Mouse (Mus musculus): ENCODE measurements around the gene Rap1gap2.
A peak's percentile ranks its signal among the peaks of the same experiment; 100 is the strongest.
"Not testable (repeated sequence)": the region's sequence is repeated elsewhere in the genome, so short reads cannot be mapped to it uniquely, and the experiment has no call there.

The Rap1gap2 gene

DNA sequence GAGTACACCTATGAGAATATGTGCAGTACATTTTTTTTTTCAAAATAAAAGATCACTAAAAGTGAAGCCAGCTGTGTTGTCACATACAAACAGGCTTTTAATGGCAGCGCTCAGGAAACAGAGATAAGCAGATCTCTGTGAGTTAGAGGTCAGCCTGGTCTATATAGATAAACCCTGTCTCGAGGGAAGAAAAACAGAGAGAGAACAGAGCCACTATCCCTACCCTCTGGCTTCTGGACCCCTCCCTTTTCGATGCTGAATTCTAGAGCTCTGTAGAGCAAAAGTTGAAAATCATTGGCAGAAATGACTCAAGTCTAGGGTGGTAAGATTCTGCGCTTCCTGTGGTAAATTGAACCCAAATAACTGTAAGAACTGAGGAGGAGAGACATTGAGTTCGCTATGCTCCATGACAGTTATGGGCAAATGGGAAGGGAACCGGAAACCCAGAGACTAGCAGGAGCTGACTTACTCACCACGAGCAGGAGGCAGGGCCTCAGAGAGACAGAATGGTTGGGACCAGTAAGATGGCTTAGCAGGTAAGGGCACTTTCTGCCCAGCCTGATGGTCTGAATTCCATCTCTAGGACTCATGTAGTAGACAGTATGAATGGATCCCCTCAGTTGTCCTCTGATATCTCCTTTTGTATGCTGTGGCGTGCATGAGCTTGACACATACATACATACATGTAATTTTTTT, 11.4 kb upstream of the Rap1gap2 start:
- no peak for DNase-seq (ENCODE audit: low spot score)

DNA sequence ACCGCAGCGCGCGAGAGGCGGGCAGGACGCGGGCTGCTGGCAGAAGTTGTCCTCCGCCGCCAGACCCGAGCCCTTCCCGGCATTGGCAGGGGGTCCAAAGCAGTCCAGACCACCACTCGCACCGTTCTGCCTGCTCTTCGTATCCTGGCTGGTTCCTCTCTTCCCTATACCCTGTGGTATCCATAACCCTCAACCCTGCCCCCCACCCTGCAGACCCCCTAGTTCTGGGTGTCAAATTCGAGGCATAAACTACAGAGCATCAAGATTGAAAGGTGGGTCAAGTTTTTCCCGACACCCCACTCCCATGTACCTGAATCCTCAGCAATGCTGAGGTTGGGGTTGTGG, 9.2 kb upstream of the Rap1gap2 start:
- DNase-seq (ENCODE audit: low spot score): no peak

DNA sequence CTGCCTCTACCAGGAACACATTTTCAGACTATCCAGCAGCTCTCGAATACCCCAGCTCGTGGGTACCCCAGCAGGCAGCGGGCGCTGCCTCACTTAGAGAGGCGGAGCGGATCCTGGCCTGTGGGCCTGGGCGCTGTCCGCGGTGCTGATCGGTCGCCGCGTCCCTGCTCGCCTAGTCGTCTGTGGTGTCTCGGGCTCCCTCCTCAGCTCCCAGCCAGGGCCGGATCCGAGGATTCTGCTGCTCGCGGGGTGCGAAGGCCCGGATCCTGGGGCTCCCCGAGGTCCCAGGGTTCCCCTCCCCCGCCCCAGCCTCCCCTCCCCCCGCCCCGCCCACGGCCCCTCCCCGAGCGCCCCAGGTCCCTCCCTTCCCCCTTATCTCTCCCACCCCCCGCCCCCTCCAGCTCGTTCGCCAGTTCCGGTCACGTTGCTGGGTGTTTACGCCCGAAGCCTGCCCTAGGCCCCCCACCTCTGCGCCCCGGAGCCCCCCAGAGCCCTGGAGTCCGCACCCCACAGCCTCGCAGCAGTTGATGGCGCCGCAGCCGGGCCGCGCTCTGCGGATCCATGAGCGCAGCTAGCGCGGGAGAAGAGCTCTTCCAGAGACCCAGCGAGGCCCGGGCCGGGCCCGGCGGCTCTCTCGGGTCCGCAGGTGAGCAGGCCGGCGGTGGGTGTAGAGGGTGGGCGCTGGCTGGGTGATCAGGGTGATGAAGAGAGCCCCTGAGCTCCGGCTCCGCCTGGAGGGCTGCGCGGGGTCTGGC, 8.7 kb upstream of the Rap1gap2 start, which contains the start of gene Ccdc92b:
TSS of gene Ccdc92b (plus strand) at position 405 of the 755 bp plus-strand sequence.
- peak; percentile 72 for DNase-seq (ENCODE audit: low spot score)

DNA sequence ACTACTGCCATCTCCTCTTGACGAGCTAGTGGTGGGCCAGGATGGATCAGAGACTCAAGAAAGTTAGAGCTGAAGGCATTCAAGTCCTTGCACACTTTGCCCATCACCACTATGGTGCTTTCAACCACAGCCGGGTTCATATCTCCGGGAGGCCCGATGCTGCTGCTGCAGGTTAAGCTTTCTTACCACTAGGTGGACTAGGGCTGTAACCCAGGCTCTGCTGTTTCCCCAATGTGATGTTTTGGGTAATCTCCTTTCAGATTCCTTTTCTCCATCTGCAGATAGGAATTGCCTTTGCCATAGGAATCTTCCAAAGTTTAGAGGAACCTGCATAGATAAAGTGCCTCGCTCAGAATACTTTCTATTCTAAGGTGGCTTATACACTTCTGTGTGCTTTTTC, 4.9 kb upstream of the Rap1gap2 start:
- no peak for DNase-seq (ENCODE audit: low spot score)

DNA sequence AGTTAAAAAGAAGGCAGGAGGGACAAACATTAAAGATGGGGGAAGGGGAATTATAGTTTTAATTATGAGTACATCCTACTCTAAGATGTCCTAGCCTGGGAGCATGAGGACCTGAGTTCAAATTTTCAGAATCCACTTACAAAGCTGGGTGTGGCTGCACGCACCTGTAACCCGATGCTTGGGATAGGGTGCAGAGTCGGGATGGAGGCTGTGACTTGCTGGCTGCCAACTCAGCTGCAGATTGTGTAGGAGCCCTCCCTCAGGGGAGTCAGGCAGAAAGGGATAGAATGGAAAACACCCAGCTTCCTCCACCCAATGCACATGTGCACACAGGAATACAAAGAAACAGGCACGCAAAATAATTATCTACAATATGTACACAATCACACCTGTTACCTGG, 2.7 kb upstream of the Rap1gap2 start:
- DNase-seq (ENCODE audit: low spot score): no peak

DNA sequence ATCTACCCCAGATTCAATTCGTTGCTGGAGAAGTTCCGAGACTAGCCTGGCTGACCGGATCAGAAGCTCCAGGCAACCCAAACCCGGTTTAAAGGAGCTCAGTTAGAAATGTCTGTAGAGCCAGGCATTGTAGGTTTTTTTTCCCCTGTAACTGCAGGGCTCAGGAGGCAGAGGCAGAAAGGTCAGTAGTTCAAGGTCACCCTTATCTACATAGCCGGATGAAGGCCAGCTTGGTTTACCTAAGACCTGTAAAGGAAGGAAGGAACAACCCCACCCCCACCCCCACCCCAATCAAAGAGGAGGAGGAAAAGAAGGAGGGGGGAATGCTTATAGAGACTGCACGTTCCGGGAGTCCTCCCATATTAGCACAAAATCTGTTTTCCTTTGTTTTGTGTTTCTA, 722 bp upstream of the Rap1gap2 start:
- DNase-seq (ENCODE audit: low spot score): no peak

DNA sequence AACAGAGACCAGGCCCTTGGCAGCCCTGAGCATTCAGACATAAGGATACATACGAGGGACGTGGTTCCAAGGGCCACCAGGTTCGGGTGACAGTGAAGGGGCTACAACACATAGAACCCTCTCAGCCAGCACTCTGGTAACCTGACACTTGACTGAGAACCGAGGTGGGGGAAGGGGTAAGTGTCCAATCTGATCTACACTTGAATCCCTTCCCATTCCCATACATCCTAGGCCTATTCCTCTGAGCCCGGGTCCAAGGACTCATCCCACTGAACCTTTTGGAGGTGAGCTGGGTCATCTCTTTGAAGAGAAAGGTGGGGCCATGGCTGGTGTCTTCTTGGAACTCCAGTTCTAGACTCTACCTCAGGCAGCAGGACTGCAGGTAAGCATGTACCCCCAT, 647 bp downstream of the Rap1gap2 start:
- no peak for DNase-seq (ENCODE audit: low spot score)

- no peak for DNase-seq (ENCODE audit: low spot score)
These were observed 8.4 kb downstream of the Rap1gap2 start for GRCm38 (mm10) chr11:74602286-74602685.

DNA sequence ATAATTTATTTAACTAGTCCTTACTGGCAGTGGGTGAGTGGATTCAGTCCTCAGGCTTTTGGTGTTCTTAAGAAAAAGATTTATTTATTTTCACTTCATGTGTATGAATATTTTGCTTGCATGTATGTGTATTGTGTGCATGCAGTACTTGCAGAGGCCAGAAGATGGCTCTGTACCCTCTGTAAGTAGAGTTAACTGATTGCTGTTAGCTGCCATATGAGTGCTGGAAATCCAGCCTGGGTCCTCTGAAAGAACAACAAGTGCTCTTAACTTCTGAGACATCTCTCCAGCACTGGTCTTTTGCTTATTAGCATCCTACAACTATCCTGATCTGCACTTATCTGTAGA, 12.8 kb downstream of the Rap1gap2 start:
- DNase-seq (ENCODE audit: low spot score): no peak

DNA sequence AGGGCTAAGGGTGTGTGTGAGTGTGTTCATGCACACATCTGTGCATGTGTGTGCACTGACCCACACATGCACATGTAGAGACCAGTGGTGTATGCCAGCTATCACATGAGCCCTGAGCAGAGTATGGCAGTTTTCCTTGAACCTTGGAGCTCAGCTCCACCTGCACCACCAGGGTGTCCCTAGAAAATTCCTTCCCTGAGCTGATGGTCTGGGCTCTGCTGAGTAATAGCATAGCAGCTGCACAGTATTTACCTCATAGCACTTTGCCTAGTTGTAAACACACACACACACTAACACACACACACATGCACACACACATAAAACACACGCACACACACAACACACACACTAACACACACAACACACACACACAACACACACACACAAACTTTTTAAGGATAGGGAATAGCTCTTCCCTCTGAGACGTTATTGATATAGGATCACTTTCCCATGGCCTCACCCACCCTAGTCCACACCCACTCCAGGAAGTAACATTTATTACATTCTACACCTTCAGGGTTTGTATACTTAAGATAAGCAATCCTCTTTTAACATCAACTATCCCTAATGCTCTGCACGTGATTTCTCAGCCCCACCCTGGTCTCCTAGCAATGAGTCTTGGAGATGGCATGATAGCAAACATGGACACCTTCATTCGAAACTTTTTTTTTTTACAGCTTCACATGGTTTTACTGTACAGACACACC, 13.3 kb downstream of the Rap1gap2 start:
- no peak for DNase-seq (ENCODE audit: low spot score)

- DNase-seq (ENCODE audit: low spot score): no peak
These were observed 18.5 kb downstream of the Rap1gap2 start for GRCm38 (mm10) chr11:74592246-74592645.

DNA sequence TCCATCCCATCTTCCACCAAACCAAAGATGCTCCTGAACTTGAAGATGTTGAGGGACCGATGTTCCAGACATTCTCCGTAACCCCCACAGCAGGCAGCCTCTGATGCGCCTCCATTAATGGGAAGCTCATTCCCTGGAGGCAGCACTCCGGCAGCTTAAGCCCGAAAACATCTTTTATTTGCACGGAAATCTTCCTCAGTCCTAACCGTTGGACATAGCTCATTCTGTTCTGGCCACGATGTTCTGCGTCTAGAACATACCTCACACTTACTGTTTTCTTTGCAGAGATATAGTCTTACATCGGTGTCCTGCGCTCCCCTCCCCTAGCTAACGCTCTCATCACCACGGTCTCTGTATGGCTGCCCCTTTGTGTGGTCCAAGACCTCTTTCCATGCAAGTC, 20.0 kb downstream of the Rap1gap2 start:
- DNase-seq (ENCODE audit: low spot score): no peak

DNA sequence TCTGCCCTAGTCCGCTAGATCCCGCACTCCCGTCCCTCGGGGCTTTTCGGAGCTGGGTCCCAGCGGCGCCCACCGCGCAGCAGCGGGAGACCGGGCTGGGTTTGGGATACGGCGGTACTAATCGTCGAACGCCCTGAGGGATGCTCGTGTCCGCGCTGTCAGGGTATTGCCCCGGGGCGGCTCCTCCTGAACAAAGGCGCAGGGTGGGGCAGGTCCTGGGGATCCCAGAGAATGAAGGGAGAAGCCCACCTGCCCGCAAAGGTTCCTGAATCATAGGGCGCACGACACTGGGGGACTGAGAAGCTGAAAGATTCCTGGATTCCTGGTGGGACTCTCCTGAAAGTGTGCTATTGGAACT, 20.5 kb downstream of the Rap1gap2 start:
- DNase-seq (ENCODE audit: low spot score): no peak

GRCm38 (mm10) chr11:74589401-74590238, 21.1 kb downstream of the Rap1gap2 start:
- no peak for DNase-seq (ENCODE audit: low spot score)

- no peak for DNase-seq (ENCODE audit: low spot score)
These were observed 24.3 kb downstream of the Rap1gap2 start for GRCm38 (mm10) chr11:74586401-74586800.

DNA sequence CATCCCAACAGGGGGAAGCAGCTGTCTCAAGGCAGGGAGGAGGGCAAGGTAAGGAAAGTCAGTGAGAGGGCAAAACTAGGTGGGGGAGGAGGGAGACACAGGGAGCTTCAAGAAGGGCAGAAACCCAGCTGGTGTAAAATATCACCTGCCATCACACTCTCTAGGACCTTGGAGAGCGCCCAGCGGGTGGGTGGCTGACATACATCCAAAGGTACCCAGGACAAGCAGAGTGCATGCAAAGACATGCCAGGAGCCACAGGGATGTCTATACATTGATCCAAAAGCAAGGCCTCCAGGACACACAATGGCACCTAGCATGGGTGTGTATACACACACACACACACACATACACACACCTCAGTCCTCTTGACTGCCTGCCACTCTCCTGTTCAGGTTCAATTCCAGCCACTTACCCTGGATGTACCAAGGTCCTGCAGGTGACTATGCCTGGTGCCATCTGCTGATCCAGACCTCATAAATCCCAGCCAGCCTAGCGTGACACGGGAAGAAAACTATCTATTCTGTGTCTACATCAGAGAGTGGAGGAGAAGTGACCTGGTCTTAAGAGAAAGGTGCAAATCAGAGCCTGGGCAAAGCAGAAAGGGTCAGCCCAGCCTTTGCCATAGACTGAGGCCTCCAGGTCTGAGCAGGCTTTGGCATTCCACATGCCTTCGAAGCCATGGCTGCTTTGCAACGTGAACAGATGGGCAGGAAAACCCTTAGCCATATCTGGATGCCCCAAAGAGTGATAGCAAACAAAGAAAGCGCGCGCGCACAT, 25.6 kb downstream of the Rap1gap2 start:
- no peak for DNase-seq (ENCODE audit: low spot score)

DNA sequence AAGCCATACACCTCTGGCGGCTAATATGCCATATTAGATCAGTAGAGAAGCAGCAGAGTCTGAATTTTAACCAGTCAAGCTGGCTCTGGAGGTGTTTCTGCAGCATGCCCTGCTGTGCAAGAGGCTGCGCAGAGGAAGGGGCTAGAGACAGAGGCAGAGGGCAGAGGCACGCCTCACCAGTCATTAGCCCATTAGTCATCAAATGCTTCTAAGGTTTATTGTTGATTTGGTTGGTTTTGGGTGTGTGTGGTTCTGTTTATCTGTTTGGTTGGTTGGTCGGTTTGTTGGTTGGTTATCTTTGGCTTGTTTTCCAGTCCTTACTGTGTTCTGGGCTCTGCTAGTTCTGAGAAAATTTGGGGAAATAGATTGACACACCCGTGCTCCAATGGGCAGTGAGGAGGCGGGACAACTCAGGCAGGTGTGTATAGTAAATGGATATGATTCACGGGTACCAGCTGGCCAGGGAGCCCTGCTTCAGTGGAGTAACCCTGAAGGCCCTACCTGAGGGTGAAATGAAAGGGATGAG, 26.8 kb downstream of the Rap1gap2 start:
- no peak for DNase-seq (ENCODE audit: low spot score)

- DNase-seq (ENCODE audit: low spot score): no peak
These were observed 28.3 kb downstream of the Rap1gap2 start for GRCm38 (mm10) chr11:74582464-74582863.

GRCm38 (mm10) chr11:74581333-74581732, 29.4 kb downstream of the Rap1gap2 start:
- not testable (repeated sequence) for DNase-seq (ENCODE audit: low spot score)

DNA sequence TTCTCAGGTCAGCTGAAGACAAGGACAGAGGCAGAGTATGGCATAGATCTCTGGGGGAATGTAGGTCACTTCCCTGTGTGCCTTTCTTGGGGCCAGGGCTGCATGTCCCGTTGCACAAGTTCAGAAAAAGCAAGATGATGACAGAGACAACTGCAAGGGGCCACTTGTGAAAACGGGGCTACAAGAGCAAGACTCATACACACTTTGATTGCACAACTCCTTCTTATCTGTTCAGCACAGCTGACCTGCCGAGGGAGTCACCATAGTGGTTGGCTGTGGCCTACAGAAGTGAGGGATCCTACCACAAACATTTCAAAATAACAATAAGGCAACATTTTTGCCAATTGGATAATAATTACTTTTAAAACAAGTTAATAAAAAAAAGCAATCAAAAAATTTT, 33.6 kb downstream of the Rap1gap2 start:
- DNase-seq (ENCODE audit: low spot score): no peak

DNA sequence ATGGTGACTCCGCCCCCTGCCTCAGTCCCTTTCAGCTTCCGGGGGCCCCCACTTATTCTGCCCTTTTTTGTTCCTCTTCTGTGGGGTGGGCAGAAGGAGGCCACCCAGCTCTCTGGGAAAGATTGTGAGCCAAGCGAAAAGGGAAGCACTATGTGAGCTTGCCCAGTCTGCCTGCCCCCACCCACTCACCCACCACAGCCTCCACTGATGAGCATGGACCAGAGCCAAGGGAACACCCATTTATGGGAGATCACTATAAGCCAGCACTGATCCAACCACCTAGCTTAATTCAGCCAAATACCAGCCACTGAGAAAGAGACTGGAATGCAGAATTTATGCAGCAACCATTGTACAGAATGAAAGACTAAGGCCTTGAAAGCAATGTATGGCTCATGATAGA, 34.8 kb downstream of the Rap1gap2 start:
- no peak for DNase-seq (ENCODE audit: low spot score)
